Comparison of ENCODE assay signal across 10 mouse cellular contexts in genomic region chr15:81879531-81880401, GRCm38 (mm10). TPM values are rescaled to one million over a fixed set of nuclear protein-coding genes. Genes with fewer than 3 reads are reported as not detected.
DNase-seq lines count a peak whose midpoint lies in the region; ATAC-seq and TF ChIP-seq lines count a peak whose summit lies in the region.
"Had no signal": no experiment of that assay in that cellular context is flagged by ENCODE, and none has a peak within 500 bp of the region (broad histone marks: within the 10 kb centered on the region; RNA-seq: fewer than 3 reads in every experiment).

No protein-coding gene starts in this region.

- peak overlapping the region; percentile 17 for H3K4me2 ChIP-seq in hindbrain, embryonic 12.5 days (replicated peaks)
- peak overlapping the region; percentile 29 for H3K4me2 ChIP-seq in forebrain, postnatal 0 days (ENCODE audit: low read depth)
- no peak overlapping the region for H3K4me2 ChIP-seq in intestine, embryonic 16.5 days (ENCODE audit: low read depth, low read length)
- H3K4me2 ChIP-seq: embryonic facial prominence, embryonic 15.5 days had no signal

- peak overlapping the region; percentile 86 for H3K27ac ChIP-seq in hindbrain, embryonic 12.5 days
- no peak overlapping the region for H3K27ac ChIP-seq in hindbrain, embryonic 10.5 days
- peak overlapping the region; percentile 86 for H3K27ac ChIP-seq in forebrain, postnatal 0 days (ENCODE audit: low read depth, low read length)
- H3K27ac ChIP-seq in intestine, embryonic 16.5 days (ENCODE audit: low read length): no peak overlapping the region
- H3K27ac ChIP-seq: embryonic facial prominence, embryonic 15.5 days had no signal

- DNase-seq in hindbrain, embryonic 10.5 days (ENCODE audit: low spot score): no peak
- DNase-seq in forebrain, postnatal 0 days: peak; percentile 82
- DNase-seq in layer of hippocampus, postnatal 10 days (ENCODE audit: low spot score in 2 of 2): peak; percentile 61 to 70
- peak; percentile 63 for DNase-seq in retina, postnatal 7 days (ENCODE audit: low read depth, low spot score)
- no peak for DNase-seq in ovary, postnatal 14 days (ENCODE audit: low spot score)
- DNase-seq in kidney, adult 18-20 months: no peak

- no peak overlapping the region for H3K9ac ChIP-seq in hindbrain, embryonic 12.5 days
- peak overlapping the region; percentile 37; the same call in 1 of the 2 replicates for H3K9ac ChIP-seq in forebrain, postnatal 0 days
- no peak overlapping the region for H3K9ac ChIP-seq in intestine, embryonic 16.5 days (ENCODE audit: low read depth, low read length)
- H3K9ac ChIP-seq: embryonic facial prominence, embryonic 15.5 days had no signal

- H3K4me1 ChIP-seq in hindbrain, embryonic 12.5 days: peaks cover 21% of the 10 kb centered on the region
- peaks cover 7% of the 10 kb centered on the region for H3K4me1 ChIP-seq in hindbrain, embryonic 10.5 days (replicated peaks)
- peaks cover 27% of the 10 kb centered on the region for H3K4me1 ChIP-seq in forebrain, postnatal 0 days (ENCODE audit: insufficient read depth)
- peaks cover 7% of the 10 kb centered on the region; the same call in 1 of the 2 replicates for H3K4me1 ChIP-seq in intestine, embryonic 16.5 days (ENCODE audit: control insufficient read depth, insufficient read depth, low read length)

- ATAC-seq in hindbrain, embryonic 12.5 days (ENCODE audit: low FRiP score): peak; percentile 74
- peak; percentile 94 for ATAC-seq in forebrain, postnatal 0 days
- ATAC-seq in intestine, embryonic 16.5 days: no peak

- no peaks in the 10 kb centered on the region for H3K27me3 ChIP-seq in hindbrain, embryonic 12.5 days
- H3K27me3 ChIP-seq in hindbrain, embryonic 10.5 days (ENCODE audit: insufficient read depth, poor library complexity, severe bottlenecking): no peaks in the 10 kb centered on the region
- no peaks in the 10 kb centered on the region for H3K27me3 ChIP-seq in forebrain, postnatal 0 days (ENCODE audit: insufficient read depth, low read length)
- no peaks in the 10 kb centered on the region for H3K27me3 ChIP-seq in intestine, embryonic 16.5 days (replicated peaks; ENCODE audit: control insufficient read depth, insufficient read depth, low read length)
- H3K27me3 ChIP-seq: embryonic facial prominence, embryonic 15.5 days had no signal

- H3K4me3 ChIP-seq in hindbrain, embryonic 12.5 days: no peak overlapping the region
- H3K4me3 ChIP-seq in hindbrain, embryonic 10.5 days: no peak overlapping the region
- no peak overlapping the region for H3K4me3 ChIP-seq in forebrain, postnatal 0 days (ENCODE audit: low read depth, low read length)
- no peak overlapping the region for H3K4me3 ChIP-seq in intestine, embryonic 16.5 days (ENCODE audit: low read length)
- H3K4me3 ChIP-seq: embryonic facial prominence, embryonic 15.5 days had no signal

- WGBS in hindbrain, embryonic 12.5 days: 62% methylated on average over 5 of the region's 5 CpGs
- WGBS in hindbrain, embryonic 10.5 days: 74% methylated on average over 5 of the region's 5 CpGs
- 12% methylated on average over 5 of the region's 5 CpGs for WGBS in forebrain, postnatal 0 days
- 73% methylated on average over 5 of the region's 5 CpGs for WGBS in intestine, embryonic 16.5 days

- H3K36me3 ChIP-seq in hindbrain, embryonic 12.5 days: no peaks in the 10 kb centered on the region
- H3K36me3 ChIP-seq in hindbrain, embryonic 10.5 days: peaks cover 13% of the 10 kb centered on the region
- no peaks in the 10 kb centered on the region for H3K36me3 ChIP-seq in forebrain, postnatal 0 days (ENCODE audit: insufficient read depth)
- 0 out of 2 replicates have a peak, but pooled peaks cover 5% of the 10 kb centered on the region for H3K36me3 ChIP-seq in intestine, embryonic 16.5 days (ENCODE audit: control insufficient read depth, insufficient read depth, low read length)
- H3K36me3 ChIP-seq: embryonic facial prominence, embryonic 15.5 days had no signal

- no peaks in the 10 kb centered on the region for H3K9me3 ChIP-seq in hindbrain, embryonic 12.5 days (replicated peaks)
- H3K9me3 ChIP-seq in hindbrain, embryonic 10.5 days: no peaks in the 10 kb centered on the region
- no peaks in the 10 kb centered on the region for H3K9me3 ChIP-seq in forebrain, postnatal 0 days (ENCODE audit: low read length)
- H3K9me3 ChIP-seq in intestine, embryonic 16.5 days (ENCODE audit: control insufficient read depth, low read length): no peaks in the 10 kb centered on the region
- H3K9me3 ChIP-seq: embryonic facial prominence, embryonic 15.5 days; G1E had no signal

- TF ChIP-seq CTCF in forebrain, postnatal 0 days (IDR thresholded peaks at IDR 0.05; ENCODE audit: low read depth): no peak

RNA-seq across cellular contexts. Expression of gene Aco2, which starts 7.7 kb away (rescaled TPM):
- 193 TPM in 2 replicates for polyA plus RNA-seq in hindbrain, embryonic 12.5 days (2016; fragmentation: Nextera tagmentation; extraction: Ambion mirVana)
- polyA plus RNA-seq in hindbrain, embryonic 10.5 days (2016; fragmentation: Nextera tagmentation; extraction: Ambion mirVana): 157 and 175 TPM in 2 replicates
- 354 and 357 TPM in 2 replicates for total RNA-seq in forebrain, postnatal 0 days (2014; rRNA removed)
- 234 and 251 TPM in 2 replicates for polyA plus RNA-seq in forebrain, postnatal 0 days (2015; fragmentation: Nextera tagmentation; extraction: Ambion mirVana)
- total RNA-seq in layer of hippocampus, postnatal 10 days (2021): 100 to 1,000 TPM; 396 to 417 TPM
- polyA plus RNA-seq in intestine, embryonic 16.5 days (2015; fragmentation: Nextera tagmentation; extraction: Ambion mirVana): 288 and 307 TPM in 2 replicates

RNA-seq across cellular contexts. Expression of gene Phf5a, which starts 8.1 kb away (rescaled TPM):
- 102 and 115 TPM in 2 replicates for polyA plus RNA-seq in hindbrain, embryonic 12.5 days (2016; fragmentation: Nextera tagmentation; extraction: Ambion mirVana)
- polyA plus RNA-seq in hindbrain, embryonic 10.5 days (2016; fragmentation: Nextera tagmentation; extraction: Ambion mirVana): 212 and 249 TPM in 2 replicates
- total RNA-seq in forebrain, postnatal 0 days (2014; rRNA removed): 41.5 and 48.5 TPM in 2 replicates
- 107 and 112 TPM in 2 replicates for polyA plus RNA-seq in forebrain, postnatal 0 days (2015; fragmentation: Nextera tagmentation; extraction: Ambion mirVana)
- total RNA-seq in layer of hippocampus, postnatal 10 days (2021): 10 to 100 TPM; 44.9 to 49.2 TPM
- polyA plus RNA-seq in intestine, embryonic 16.5 days (2015; fragmentation: Nextera tagmentation; extraction: Ambion mirVana): 119 and 122 TPM in 2 replicates

RNA-seq across cellular contexts. Expression of gene Tob2, which starts 21.2 kb away (rescaled TPM):
- polyA plus RNA-seq in hindbrain, embryonic 12.5 days (2016; fragmentation: Nextera tagmentation; extraction: Ambion mirVana): 20.4 and 21.2 TPM in 2 replicates
- polyA plus RNA-seq in hindbrain, embryonic 10.5 days (2016; fragmentation: Nextera tagmentation; extraction: Ambion mirVana): 18.6 and 19.1 TPM in 2 replicates
- 9.2 and 13.0 TPM in 2 replicates for total RNA-seq in forebrain, postnatal 0 days (2014; rRNA removed)
- 11.4 TPM in 2 replicates for polyA plus RNA-seq in forebrain, postnatal 0 days (2015; fragmentation: Nextera tagmentation; extraction: Ambion mirVana)
- total RNA-seq in layer of hippocampus, postnatal 10 days (2021): 10 to 100 TPM; 25.2 to 31.9 TPM
- 25.3 and 28.6 TPM in 2 replicates for polyA plus RNA-seq in intestine, embryonic 16.5 days (2015; fragmentation: Nextera tagmentation; extraction: Ambion mirVana)

RNA-seq across cellular contexts. Expression of gene Polr3h, which starts 46.3 kb away (rescaled TPM):
- 58.0 and 58.4 TPM in 2 replicates for polyA plus RNA-seq in hindbrain, embryonic 12.5 days (2016; fragmentation: Nextera tagmentation; extraction: Ambion mirVana)
- 84.8 and 86.3 TPM in 2 replicates for polyA plus RNA-seq in hindbrain, embryonic 10.5 days (2016; fragmentation: Nextera tagmentation; extraction: Ambion mirVana)
- total RNA-seq in forebrain, postnatal 0 days (2014; rRNA removed): 52.8 and 62.5 TPM in 2 replicates
- 105 and 113 TPM in 2 replicates for polyA plus RNA-seq in forebrain, postnatal 0 days (2015; fragmentation: Nextera tagmentation; extraction: Ambion mirVana)
- 10 to 100 TPM; 50.9 to 52.8 TPM for total RNA-seq in layer of hippocampus, postnatal 10 days (2021)
- 83.9 and 85.0 TPM in 2 replicates for polyA plus RNA-seq in intestine, embryonic 16.5 days (2015; fragmentation: Nextera tagmentation; extraction: Ambion mirVana)

RNA-seq across cellular contexts. Expression of gene Csdc2, which starts 56.8 kb away (rescaled TPM):
- 48.0 and 57.1 TPM in 2 replicates for polyA plus RNA-seq in hindbrain, embryonic 12.5 days (2016; fragmentation: Nextera tagmentation; extraction: Ambion mirVana)
- polyA plus RNA-seq in hindbrain, embryonic 10.5 days (2016; fragmentation: Nextera tagmentation; extraction: Ambion mirVana): 13.8 and 33.7 TPM in 2 replicates
- 88.9 and 118 TPM in 2 replicates for total RNA-seq in forebrain, postnatal 0 days (2014; rRNA removed)
- polyA plus RNA-seq in forebrain, postnatal 0 days (2015; fragmentation: Nextera tagmentation; extraction: Ambion mirVana): 178 and 273 TPM in 2 replicates
- 100 to 1,000 TPM; 170 to 185 TPM for total RNA-seq in layer of hippocampus, postnatal 10 days (2021)
- polyA plus RNA-seq in intestine, embryonic 16.5 days (2015; fragmentation: Nextera tagmentation; extraction: Ambion mirVana): 11.2 and 12.4 TPM in 2 replicates
- total RNA-seq: G1E had no signal
- polyA plus RNA-seq: G1E had no signal

Comparison
In these comparisons a context has a peak if more than half of its experiments do, and no peak if none do; other contexts are left out.
1. H3K27ac ChIP-seq: peak in hindbrain, embryonic 12.5 days (single experiment) and forebrain, postnatal 0 days (single experiment); none in hindbrain, embryonic 10.5 days (single experiment) and intestine, embryonic 16.5 days (single experiment).
2. DNase-seq: peak in forebrain, postnatal 0 days (single experiment), layer of hippocampus, postnatal 10 days (2 of 2) and retina, postnatal 7 days (single experiment); none in hindbrain, embryonic 10.5 days (single experiment), ovary, postnatal 14 days (single experiment) and kidney, adult 18-20 months (single experiment).